Mouse (Mus musculus): Measurements from ENCODE around the gene Mrpl49.

- no peak for TF ChIP-seq CTCF (IDR thresholded peaks at IDR 0.05; ENCODE audit: extremely low read depth, insufficient read depth, low read length)
- no peak for TF ChIP-seq POLR2A (IDR thresholded peaks at IDR 0.05; ENCODE audit: extremely low read depth, insufficient read depth, low read length)
Measured at GRCm38 (mm10) chr19:6082156-6082555, 24.6 kb upstream of the Mrpl49 start, which contains the start of gene Gm28374.

All from cortical plate, adult 2 months (tissue).